Mouse (Mus musculus) left cerebral cortex, postnatal 10 days (tissue): ENCODE measurements around the gene Zfyve1. TPM values are rescaled to one million over a fixed set of nuclear protein-coding genes. Genes with fewer than 3 reads are reported as not detected.

Experiments
- total RNA-seq, 2 experiments: library from RNA; stranded (reverse); gene quantifications; 2 replicates each; pipeline ENCODE4 v1.2.3; 2021

Zfyve1 gene
- total RNA-seq, 2 experiments from 2014 or later, result 37.2 to 40.3 TPM

Other genes starting within 250 kb of the Zfyve1 start
- gene Dpf3, start 109.5 kb downstream of the Zfyve1 start, total RNA-seq, result 1 to 10 TPM; 7.7 to 8.1 TPM
- 10 to 100 TPM; 28.7 to 32.3 TPM for gene Dcaf4, start 76.8 kb downstream of the Zfyve1 start, total RNA-seq
- 100 to 1,000 TPM; 124 to 131 TPM for gene Rbm25, start 34.0 kb upstream of the Zfyve1 start, total RNA-seq
- 10 to 100 TPM; 63.2 to 66.8 TPM for gene Psen1, start 90.9 kb upstream of the Zfyve1 start, total RNA-seq
- 10 to 100 TPM; 23.1 to 26.2 TPM for gene Papln, start 166.4 kb upstream of the Zfyve1 start, total RNA-seq